11 mouse cellular contexts compared by ENCODE assay signal in genomic region chr5:114188900-114189464, GRCm38 (mm10). TPM values are rescaled to one million over a fixed set of nuclear protein-coding genes. Genes with fewer than 3 reads are reported as not detected.
DNase-seq lines count a peak whose midpoint lies in the region; ATAC-seq and TF ChIP-seq lines count a peak whose summit lies in the region.
"Had no signal": no experiment of that assay in that cellular context is flagged by ENCODE, and none has a peak within 500 bp of the region (broad histone marks: within the 10 kb centered on the region; RNA-seq: fewer than 3 reads in every experiment).

No protein-coding gene starts in this region.

- H3K9ac ChIP-seq in forebrain, embryonic 14.5 days (ENCODE audit: low read length), result no peak overlapping the region
- no peak overlapping the region for H3K9ac ChIP-seq in forebrain, embryonic 12.5 days
- H3K9ac ChIP-seq in neural tube, embryonic 15.5 days (replicated peaks), result no peak overlapping the region
- H3K9ac ChIP-seq: liver, embryonic 15.5 days had no signal

- H3K4me2 ChIP-seq in forebrain, embryonic 14.5 days (ENCODE audit: low read length), result no peak overlapping the region
- H3K4me2 ChIP-seq in forebrain, embryonic 12.5 days, result no peak overlapping the region
- no peak overlapping the region for H3K4me2 ChIP-seq in neural tube, embryonic 15.5 days
- H3K4me2 ChIP-seq: liver, embryonic 15.5 days had no signal

- 79% methylated on average over 12 of the region's 12 CpGs for WGBS in forebrain, embryonic 14.5 days
- 84% methylated on average over 12 of the region's 12 CpGs for WGBS in forebrain, embryonic 12.5 days
- 83% methylated on average over 12 of the region's 12 CpGs for WGBS in bone marrow, adult 2 months
- WGBS in neural tube, embryonic 15.5 days, result 80% methylated on average over 12 of the region's 12 CpGs

- no peaks in the 10 kb centered on the region for H3K4me1 ChIP-seq in forebrain, embryonic 14.5 days (ENCODE audit: control insufficient read depth, insufficient read depth, low read length)
- no peaks in the 10 kb centered on the region for H3K4me1 ChIP-seq in forebrain, embryonic 12.5 days
- no peaks in the 10 kb centered on the region for H3K4me1 ChIP-seq in bone marrow, adult 2 months (ENCODE audit: control insufficient read depth, insufficient read depth, low read length)
- no peaks in the 10 kb centered on the region for H3K4me1 ChIP-seq in neural tube, embryonic 15.5 days
- H3K4me1 ChIP-seq: liver, embryonic 15.5 days had no signal

- TF ChIP-seq POLR2A in bone marrow, adult 2 months (IDR thresholded peaks at IDR 0.05; ENCODE audit: borderline replicate concordance, control insufficient read depth, low read depth, low read length), result no peak

- no peak overlapping the region for H3K4me3 ChIP-seq in forebrain, embryonic 14.5 days (ENCODE audit: low read depth, low read length)
- H3K4me3 ChIP-seq in forebrain, embryonic 12.5 days (replicated peaks), result no peak overlapping the region
- no peak overlapping the region for H3K4me3 ChIP-seq in layer of hippocampus, adult 2 months
- H3K4me3 ChIP-seq in bone marrow, adult 2 months (replicated peaks; ENCODE audit: control insufficient read depth, low read depth, low read length), result no peak overlapping the region
- H3K4me3 ChIP-seq in neural tube, embryonic 15.5 days (replicated peaks), result no peak overlapping the region
- H3K4me3 ChIP-seq: liver, embryonic 15.5 days had no signal

- H3K9me3 ChIP-seq in forebrain, embryonic 14.5 days (replicated peaks; ENCODE audit: control insufficient read depth, low read length), result no peaks in the 10 kb centered on the region
- H3K9me3 ChIP-seq in forebrain, embryonic 12.5 days, result 0 out of 2 replicates have a peak, but pooled peaks cover 4% of the 10 kb centered on the region
- no peaks in the 10 kb centered on the region for H3K9me3 ChIP-seq in neural tube, embryonic 15.5 days (replicated peaks)
- H3K9me3 ChIP-seq: liver, embryonic 15.5 days had no signal

- DNase-seq in forebrain, embryonic 14.5 days (ENCODE audit: low spot score), result peak; percentile 18
- no peak for DNase-seq in layer of hippocampus, adult 2 months (ENCODE audit: low spot score in 2 of 2)
- DNase-seq in layer of hippocampus, postnatal 36 days, result no peak
- peak; percentile 35 for DNase-seq in A20 (ENCODE audit: low read depth, low spot score)
- DNase-seq in spleen, adult 18-20 months, result no peak
- DNase-seq: thymus, adult 18-20 months had no signal

- no peaks in the 10 kb centered on the region for H3K27me3 ChIP-seq in forebrain, embryonic 14.5 days (replicated peaks; ENCODE audit: control insufficient read depth, insufficient read depth, low read length)
- 0 out of 2 replicates have a peak, but pooled peaks cover 4% of the 10 kb centered on the region for H3K27me3 ChIP-seq in forebrain, embryonic 12.5 days
- no peaks in the 10 kb centered on the region for H3K27me3 ChIP-seq in neural tube, embryonic 15.5 days (replicated peaks)
- H3K27me3 ChIP-seq: liver, embryonic 15.5 days had no signal

- H3K27ac ChIP-seq in forebrain, embryonic 14.5 days (ENCODE audit: low read depth, low read length), result no peak overlapping the region
- H3K27ac ChIP-seq in forebrain, embryonic 12.5 days, result no peak overlapping the region
- no peak overlapping the region for H3K27ac ChIP-seq in layer of hippocampus, adult 2 months
- no peak overlapping the region for H3K27ac ChIP-seq in bone marrow, adult 2 months (ENCODE audit: control insufficient read depth, insufficient read depth, low read depth, low read length, poor library complexity)
- no peak overlapping the region for H3K27ac ChIP-seq in neural tube, embryonic 15.5 days (replicated peaks)
- H3K27ac ChIP-seq: liver, embryonic 15.5 days had no signal

- H3K36me3 ChIP-seq in forebrain, embryonic 14.5 days (ENCODE audit: control insufficient read depth, insufficient read depth, low read length), result no peaks in the 10 kb centered on the region
- H3K36me3 ChIP-seq in forebrain, embryonic 12.5 days (replicated peaks), result no peaks in the 10 kb centered on the region
- no peaks in the 10 kb centered on the region for H3K36me3 ChIP-seq in neural tube, embryonic 15.5 days
- H3K36me3 ChIP-seq: liver, embryonic 15.5 days had no signal

- ATAC-seq in forebrain, embryonic 14.5 days, result no peak
- no peak for ATAC-seq in forebrain, embryonic 12.5 days (ENCODE audit: low FRiP score)
- ATAC-seq in neural tube, embryonic 15.5 days (ENCODE audit: low FRiP score), result no peak
- ATAC-seq: activated CD4-positive, CD25-positive, alpha-beta regulatory T cell, adult 4 months had no signal

- peak; percentile 68 for TF ChIP-seq CTCF in layer of hippocampus, adult 2 months (conservative IDR thresholded peaks at IDR 0.05)
- TF ChIP-seq CTCF in bone marrow, adult 2 months (IDR thresholded peaks at IDR 0.05; ENCODE audit: control insufficient read depth, insufficient read depth, low read length), result peak; percentile 35

RNA-seq across cellular contexts. Expression of gene Acacb, which starts 42.6 kb away (rescaled TPM):
- 2.4 and 3.7 TPM in 2 replicates for polyA plus RNA-seq in forebrain, embryonic 14.5 days (2014; fragmentation: Nextera tagmentation; extraction: Ambion mirVana)
- 1.7 and 1.9 TPM in 2 replicates for polyA plus RNA-seq in forebrain, embryonic 12.5 days (2016; fragmentation: Nextera tagmentation; extraction: Ambion mirVana)
- 1 to 10 TPM; 5.3 to 7.8 TPM for total RNA-seq in layer of hippocampus, adult 2 months (2021)
- total RNA-seq in layer of hippocampus, postnatal 36 days (2021), result 1 to 10 TPM; 4.8 to 6.5 TPM
- polyA plus RNA-seq in bone marrow, adult 2 months (2011; ENCODE audit: insufficient read depth, insufficient read length, low replicate concordance, missing spikeins), result 0.67 and 1.7 TPM in 2 replicates
- 4.7 and 5.0 TPM in 2 replicates for polyA plus RNA-seq in neural tube, embryonic 15.5 days (2015; fragmentation: Nextera tagmentation; extraction: Ambion mirVana)

RNA-seq across cellular contexts. Expression of gene Ung, which starts 58.8 kb away (rescaled TPM):
- 12.1 and 13.3 TPM in 2 replicates for polyA plus RNA-seq in forebrain, embryonic 14.5 days (2014; fragmentation: Nextera tagmentation; extraction: Ambion mirVana)
- polyA plus RNA-seq in forebrain, embryonic 12.5 days (2016; fragmentation: Nextera tagmentation; extraction: Ambion mirVana), result 64.4 and 69.6 TPM in 2 replicates
- 1 to 10 TPM; 2.4 to 2.5 TPM for total RNA-seq in layer of hippocampus, adult 2 months (2021)
- 1 to 10 TPM; 2.0 to 3.6 TPM for total RNA-seq in layer of hippocampus, postnatal 36 days (2021)
- 7.0 and 29.5 TPM in 2 replicates for polyA plus RNA-seq in bone marrow, adult 2 months (2011; ENCODE audit: insufficient read depth, insufficient read length, low replicate concordance, missing spikeins)
- polyA plus RNA-seq in neural tube, embryonic 15.5 days (2015; fragmentation: Nextera tagmentation; extraction: Ambion mirVana), result 9.2 and 20.7 TPM in 2 replicates

Comparison
In these comparisons a context has a peak if more than half of its experiments do, and no peak if none do; other contexts are left out.
1. DNase-seq: peak in forebrain, embryonic 14.5 days (single experiment) and A20 (single experiment); none in layer of hippocampus, adult 2 months (0 of 2), layer of hippocampus, postnatal 36 days (0 of 2) and spleen, adult 18-20 months (0 of 2).